Mouse (Mus musculus) stomach, embryonic 14.5 days (tissue): ENCODE data around the gene Bcar1. TPM values are rescaled to one million over a fixed set of nuclear protein-coding genes. Genes with fewer than 3 reads are reported as not detected.

Source experiments
- ATAC-seq: fragments of 200-750 bp; cut with Nextera tagmentation; 2 replicates; pipeline ENCODE4 v1.8.0; 2017; ENCODE audit warnings: low read depth, moderate TSS enrichment; ENCODE audit not compliant: insufficient number of reproducible peaks, insufficient read depth, low FRiP score
- H3K27ac ChIP-seq: fragments of 300-500 bp; sonication (generic); 2 replicates; pipeline ENCODE4 v1.5.1; 2014; ENCODE audit warnings: mild to moderate bottlenecking, low read length, moderate library complexity, mixed read lengths
- H3K27me3 ChIP-seq: fragments of 300-500 bp; sonication (generic); 2 replicates; pipeline ENCODE4 v1.6.1; 2014; ENCODE audit warnings: low read length, control low read depth, mixed read lengths; ENCODE audit not compliant: control insufficient read depth, insufficient read depth
- H3K36me3 ChIP-seq: fragments of 300-500 bp; sonication (generic); 2 replicates; pipeline ENCODE4 v1.6.1; 2014; ENCODE audit warnings: mild to moderate bottlenecking, control low read depth, low read length, moderate library complexity, mixed read lengths; ENCODE audit not compliant: control insufficient read depth, insufficient read depth
- H3K4me1 ChIP-seq: fragments of 300-500 bp; sonication (generic); 2 replicates; pipeline ENCODE4 v1.6.1; 2014; ENCODE audit warnings: low read length, control low read depth, mixed read lengths; ENCODE audit not compliant: control insufficient read depth, insufficient read depth
- H3K4me2 ChIP-seq: fragments of 300-500 bp; sonication (generic); replicated peaks from 2 replicates; pipeline ENCODE4 v1.6.1; 2014; ENCODE audit warnings: low read depth, low read length, control low read depth
- H3K4me3 ChIP-seq: fragments of 300-500 bp; sonication (generic); 2 replicates; pipeline ENCODE4 v1.5.1; 2014; ENCODE audit warnings: low read depth, low read length, control low read depth
- H3K9ac ChIP-seq: fragments of 300-500 bp; sonication (generic); replicated peaks from 2 replicates; pipeline ENCODE4 v1.6.1; 2014; ENCODE audit warnings: low read depth, mild to moderate bottlenecking, control low read depth, low read length, moderate library complexity, mixed read lengths
- H3K9me3 ChIP-seq: fragments of 300-500 bp; sonication (generic); 2 replicates; pipeline ENCODE4 v1.6.1; 2016; ENCODE audit warnings: low read depth, low read length, control low read depth; ENCODE audit not compliant: control insufficient read depth
- WGBS: fragments of 180-500 bp; shearing (Covaris S2); extraction: QIAGEN DNeasy Blood & Tissue Kit; methylation state at CpG from one replicate; pipeline ENCODE4 v1.1.7; 2014; 5-methylcytosine and 5-hydroxymethylcytosine counted together
- polyA plus RNA-seq: library from polyadenylated mRNA; unstranded; fragments of >200 nt; fragmentation: Nextera tagmentation; extraction: Ambion mirVana; gene quantifications from 2 replicates; pipeline ENCODE4 v1.2.1, GENCODE M21; 2014

Bcar1 gene
- polyA plus RNA-seq, 1 experiment from 2014 or later = 46.5 TPM

DNA sequence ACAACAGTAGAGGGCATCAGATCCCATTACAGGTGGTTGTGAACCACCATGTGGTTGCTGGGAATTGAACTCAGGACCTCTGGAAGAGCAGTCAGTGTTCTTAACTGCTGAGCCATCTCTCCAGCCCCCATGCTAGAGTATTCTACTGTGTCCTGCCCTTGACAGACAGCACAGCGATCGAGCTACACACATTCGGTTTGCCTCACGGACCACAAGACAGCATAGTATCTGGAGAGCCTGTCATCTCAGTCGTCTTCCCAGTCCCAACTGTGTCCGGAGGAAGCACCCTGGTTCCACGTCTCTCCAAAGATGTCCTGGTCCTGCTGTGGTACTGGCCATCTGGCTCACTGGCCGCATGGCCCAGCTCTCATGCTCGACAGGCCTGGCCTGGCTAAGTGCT, 21.5 kb upstream of the Bcar1 start:
- 0 out of 2 replicates have a peak, but pooled peaks cover 3% of the 10 kb centered on the region for H3K4me1 ChIP-seq

DNA sequence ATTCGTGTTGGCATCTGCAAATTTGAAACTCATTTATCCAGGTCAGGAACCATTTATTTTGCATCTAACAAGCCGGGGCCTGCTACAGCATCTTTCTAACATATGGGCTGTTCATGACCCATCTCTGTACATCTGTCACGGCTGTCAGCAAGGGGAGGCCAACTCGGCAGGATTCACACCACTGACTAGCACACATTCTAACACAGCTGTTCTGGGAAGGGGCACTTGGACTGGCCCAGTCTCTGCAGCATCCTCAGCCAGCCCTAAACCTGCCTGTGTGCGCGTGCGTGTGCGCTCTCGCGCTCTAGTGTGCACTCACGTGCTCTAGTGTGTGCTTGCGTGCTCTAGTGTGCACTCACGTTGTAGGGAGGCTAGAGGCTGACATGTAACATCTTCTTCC, 17.1 kb upstream of the Bcar1 start:
- H3K9ac ChIP-seq = no peak overlapping the region
- H3K4me3 ChIP-seq = no peak overlapping the region
- WGBS = 80% methylated on average over 13 of the region's 13 CpGs
- no peaks in the 10 kb centered on the region for H3K9me3 ChIP-seq
- ATAC-seq = no peak
- no peaks in the 10 kb centered on the region for H3K4me1 ChIP-seq
- H3K4me2 ChIP-seq = no peak overlapping the region
- H3K36me3 ChIP-seq = no peaks in the 10 kb centered on the region
- no peak overlapping the region for H3K27ac ChIP-seq
- H3K27me3 ChIP-seq = no peaks in the 10 kb centered on the region

More for the DNA sequence above, 21.5 kb upstream of the Bcar1 start:
- no peaks in the 10 kb centered on the region for H3K9me3 ChIP-seq
- H3K27me3 ChIP-seq = no peaks in the 10 kb centered on the region
- no peak for ATAC-seq
- peaks cover 11% of the 10 kb centered on the region; the same call in 1 of the 2 replicates for H3K36me3 ChIP-seq
- WGBS = 91% methylated on average over 9 of the region's 9 CpGs
- H3K4me2 ChIP-seq = no peak overlapping the region
- no peak overlapping the region for H3K9ac ChIP-seq
- no peak overlapping the region for H3K4me3 ChIP-seq
- no peak overlapping the region for H3K27ac ChIP-seq

DNA sequence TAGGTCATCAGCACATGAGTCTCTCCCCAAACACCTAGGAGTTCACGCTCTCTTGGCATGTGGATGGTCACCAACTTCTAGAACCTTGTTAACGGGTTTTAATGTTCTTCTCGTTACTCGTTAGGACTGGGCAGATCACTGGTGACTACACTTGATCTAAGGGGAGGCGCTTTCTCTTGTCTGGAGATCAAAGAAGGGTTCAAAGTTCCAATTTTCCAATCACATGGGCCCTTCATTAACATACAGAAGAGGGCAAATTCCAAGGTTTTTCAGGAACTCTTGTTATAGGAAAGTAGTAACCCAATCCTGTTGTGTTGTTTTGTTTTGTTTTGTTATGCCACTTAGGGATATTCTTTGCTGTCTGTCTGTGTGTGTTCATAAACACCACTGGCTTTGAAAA, 15.2 kb upstream of the Bcar1 start:
- H3K9ac ChIP-seq = no peak overlapping the region
- no peak overlapping the region for H3K27ac ChIP-seq
- no peaks in the 10 kb centered on the region for H3K9me3 ChIP-seq
- H3K36me3 ChIP-seq = no peaks in the 10 kb centered on the region
- H3K4me1 ChIP-seq = no peaks in the 10 kb centered on the region
- ATAC-seq = no peak
- no peak overlapping the region for H3K4me2 ChIP-seq
- no peak overlapping the region for H3K4me3 ChIP-seq
- no peaks in the 10 kb centered on the region for H3K27me3 ChIP-seq
- 94% methylated on average over 5 of the region's 5 CpGs for WGBS

DNA sequence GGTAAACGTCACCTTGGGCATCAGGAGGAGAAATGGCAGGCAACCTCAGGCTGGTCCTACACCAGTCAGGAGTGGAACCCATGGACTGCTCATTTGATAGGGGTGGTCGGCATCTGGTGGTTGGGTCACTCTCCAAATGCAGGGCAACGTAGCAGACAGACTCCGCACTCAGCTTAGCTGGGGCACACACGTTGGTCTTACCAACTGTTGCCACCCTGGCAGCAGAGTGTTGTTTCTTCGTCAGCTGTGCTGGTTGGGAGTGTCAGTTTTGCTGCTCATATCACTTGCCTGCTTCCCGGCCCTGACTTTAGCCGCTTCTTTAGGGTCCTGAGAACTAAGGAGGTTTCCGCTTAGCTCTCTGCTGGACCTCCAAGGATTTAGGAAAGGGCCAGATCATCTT, 14.0 kb upstream of the Bcar1 start:
- WGBS = 88% methylated on average over 9 of the region's 9 CpGs
- H3K27ac ChIP-seq = no peak overlapping the region
- H3K9me3 ChIP-seq = no peaks in the 10 kb centered on the region
- H3K4me2 ChIP-seq = no peak overlapping the region
- H3K4me1 ChIP-seq = no peaks in the 10 kb centered on the region
- no peak overlapping the region for H3K9ac ChIP-seq
- H3K4me3 ChIP-seq = no peak overlapping the region
- no peaks in the 10 kb centered on the region for H3K36me3 ChIP-seq
- H3K27me3 ChIP-seq = no peaks in the 10 kb centered on the region
- ATAC-seq = no peak

DNA sequence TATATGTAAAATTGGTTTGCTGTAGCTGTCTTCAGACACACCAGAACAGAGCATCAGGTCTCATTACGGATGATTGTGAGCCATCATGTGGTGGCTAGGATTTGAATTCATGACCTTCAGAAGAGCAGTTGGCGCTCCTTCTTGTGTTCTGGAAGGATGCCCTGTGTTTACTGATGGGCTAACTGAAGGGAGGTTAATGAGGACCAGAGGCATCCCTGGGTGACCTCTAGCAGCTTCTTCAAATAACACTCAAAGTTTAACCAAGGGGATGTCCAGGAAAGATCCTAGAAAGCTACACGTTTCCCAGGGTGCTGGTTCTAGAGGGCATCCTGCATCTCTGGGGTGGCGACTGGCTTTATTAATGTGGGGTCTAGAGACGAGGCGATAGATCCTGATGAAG, 11.1 kb upstream of the Bcar1 start:
- no peak for ATAC-seq
- Histone ChIP-seq H3K27ac (no peak overlapping the region), H3K9ac (no peak overlapping the region), H3K4me2 (no peak overlapping the region), H3K9me3 (no peaks in the 10 kb centered on the region), H3K36me3 (no peaks in the 10 kb centered on the region), H3K4me1 (no peaks in the 10 kb centered on the region), H3K27me3 (no peaks in the 10 kb centered on the region), H3K4me3 (no peak overlapping the region)
- WGBS = 85% methylated on average over 6 of the region's 6 CpGs

DNA sequence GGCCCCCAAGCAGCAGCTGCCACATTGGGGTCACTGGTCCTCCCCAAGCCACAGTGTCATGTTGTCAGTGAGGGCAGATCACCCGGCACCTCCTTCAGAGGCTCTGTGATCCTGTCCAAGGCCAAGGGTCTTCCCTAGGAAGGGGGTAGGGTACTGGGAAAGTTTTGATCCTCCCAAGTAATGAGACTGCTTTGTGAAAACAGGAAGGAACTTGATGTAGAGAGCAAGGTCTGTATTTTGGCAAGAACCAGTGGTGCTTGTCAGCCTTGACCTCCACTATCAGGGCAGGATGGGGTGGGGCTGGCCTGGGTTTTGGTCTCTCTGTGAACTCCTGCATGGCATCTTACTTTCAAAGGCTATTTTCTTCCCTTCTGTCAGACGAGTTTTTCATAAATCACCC, 10.5 kb upstream of the Bcar1 start:
- H3K27ac ChIP-seq = no peak overlapping the region
- H3K4me2 ChIP-seq = no peak overlapping the region
- H3K27me3 ChIP-seq = no peaks in the 10 kb centered on the region
- ATAC-seq = no peak
- WGBS = 40% methylated on average over 2 of the region's 2 CpGs
- H3K9ac ChIP-seq = no peak overlapping the region
- no peaks in the 10 kb centered on the region for H3K9me3 ChIP-seq
- H3K36me3 ChIP-seq = no peaks in the 10 kb centered on the region
- H3K4me1 ChIP-seq = no peaks in the 10 kb centered on the region
- H3K4me3 ChIP-seq = no peak overlapping the region

DNA sequence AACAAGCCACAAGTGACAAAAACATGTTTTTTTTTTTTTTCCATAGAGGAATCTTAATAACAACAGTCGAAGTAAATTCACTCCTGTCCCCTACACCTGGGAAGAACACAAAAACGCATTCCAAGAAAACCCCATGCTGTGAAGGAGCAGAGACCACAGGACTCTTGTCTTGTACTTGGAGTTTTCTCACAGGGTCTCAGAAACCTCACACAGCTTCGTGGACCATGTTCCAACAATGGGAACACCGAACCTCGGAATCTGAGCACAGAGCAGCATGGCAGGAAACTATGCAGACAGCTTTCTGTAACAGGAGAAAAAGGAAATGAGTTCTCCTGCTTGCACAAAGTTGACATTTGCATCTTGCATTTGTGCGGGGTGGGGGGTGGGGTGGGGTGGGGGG, 5.2 kb upstream of the Bcar1 start:
- Histone ChIP-seq H3K9me3 (no peaks in the 10 kb centered on the region), H3K36me3 (no peaks in the 10 kb centered on the region), H3K4me2 (no peak overlapping the region), H3K27ac (no peak overlapping the region), H3K4me1 (peaks cover 23% of the 10 kb centered on the region), H3K27me3 (no peaks in the 10 kb centered on the region), H3K4me3 (no peak overlapping the region), H3K9ac (no peak overlapping the region)
- no peak for ATAC-seq
- WGBS = 58% methylated on average over 6 of the region's 6 CpGs

DNA sequence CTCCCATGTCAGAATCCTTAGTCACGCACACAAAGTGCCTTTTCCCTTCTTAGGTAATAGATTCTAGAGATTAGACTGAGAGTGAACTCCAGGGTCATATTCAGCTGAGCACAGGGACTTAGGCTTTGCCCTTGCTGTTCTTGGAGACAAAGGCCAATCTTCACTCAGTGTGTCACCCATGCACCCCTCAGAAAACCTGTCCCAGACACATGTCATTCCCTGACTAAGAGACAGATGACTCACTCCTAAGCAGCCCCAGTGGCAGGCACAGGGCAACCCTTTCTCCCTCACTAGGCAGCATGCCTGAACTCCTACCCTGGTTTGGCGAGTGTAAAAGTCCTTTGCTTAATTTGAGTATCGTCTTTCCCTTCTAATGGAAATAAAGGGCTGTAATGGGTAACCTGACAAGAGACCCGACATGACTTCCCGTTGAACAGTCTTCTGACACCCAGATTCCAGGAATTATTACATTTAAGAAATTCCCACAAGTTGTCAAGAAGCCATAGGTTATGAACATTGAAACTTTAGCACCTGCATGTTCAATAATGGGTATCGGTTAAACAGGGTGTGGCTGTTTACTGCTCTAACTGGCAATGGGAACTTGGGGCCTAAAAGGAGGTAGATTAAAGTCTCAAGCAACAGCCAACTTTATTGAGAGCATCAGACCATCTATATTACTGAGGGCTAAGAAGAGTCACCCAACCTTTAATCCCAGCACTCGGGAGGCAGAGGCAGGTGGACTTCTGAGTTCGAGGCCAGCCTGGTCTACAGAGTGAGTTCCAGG, 4.4 kb upstream of the Bcar1 start:
- Histone ChIP-seq H3K36me3 (no peaks in the 10 kb centered on the region), H3K4me1 (peaks cover 24% of the 10 kb centered on the region), H3K27ac (no peak overlapping the region), H3K4me2 (no peak overlapping the region), H3K9ac (no peak overlapping the region), H3K4me3 (no peak overlapping the region), H3K9me3 (no peaks in the 10 kb centered on the region), H3K27me3 (no peaks in the 10 kb centered on the region)
- WGBS = 78% methylated on average over 8 of the region's 8 CpGs
- ATAC-seq = no peak
